Mouse (Mus musculus) lung, postnatal 0 days (tissue): Measurements from ENCODE around the gene Nek6. TPM values are rescaled to one million over a fixed set of nuclear protein-coding genes. Genes with fewer than 3 reads are reported as not detected.
A peak's percentile ranks its signal among the peaks of the same experiment; 100 is the strongest.

Experiments
- ATAC-seq: fragments of 200-750 bp; cut with Nextera tagmentation; 2 replicates; pipeline ENCODE4 v1.8.0; 2017; ENCODE audit warnings: moderate library complexity
- DNase-seq: peaks from one replicate; pipeline ENCODE4 v3.0.0-alpha.2; 2016; ENCODE audit warnings: low spot score
- H3K27ac ChIP-seq: fragments of 300-500 bp; sonication (generic); 2 replicates; pipeline ENCODE4 v1.5.1; 2014; ENCODE audit warnings: antibody characterized with exemption, mild to moderate bottlenecking, low read length, mixed read lengths
- H3K27me3 ChIP-seq: fragments of 300-500 bp; sonication (generic); replicated peaks from 2 replicates; pipeline ENCODE4 v1.6.1; 2014; ENCODE audit warnings: low read length, mixed read lengths; ENCODE audit not compliant: insufficient read depth
- H3K36me3 ChIP-seq: fragments of 300-500 bp; sonication (generic); 2 replicates; pipeline ENCODE4 v1.6.1; 2014; ENCODE audit warnings: low read length, mixed read lengths; ENCODE audit not compliant: insufficient read depth
- H3K4me1 ChIP-seq: fragments of 300-500 bp; sonication (generic); 2 replicates; pipeline ENCODE4 v1.6.1; 2014; ENCODE audit warnings: antibody characterized with exemption, low read depth, low read length, mixed read lengths; ENCODE audit not compliant: insufficient read depth
- H3K4me2 ChIP-seq: fragments of 300-500 bp; sonication (generic); replicated peaks from 2 replicates; pipeline ENCODE4 v1.6.1; 2014; ENCODE audit warnings: low read depth, mild to moderate bottlenecking, low read length, moderate library complexity, mixed read lengths
- H3K4me3 ChIP-seq: fragments of 300-500 bp; sonication (generic); 2 replicates; pipeline ENCODE4 v1.5.1; 2014; ENCODE audit warnings: low read depth, low read length
- H3K9ac ChIP-seq: fragments of 300-500 bp; sonication (generic); replicated peaks from 2 replicates; pipeline ENCODE4 v1.6.1; 2014; ENCODE audit warnings: low read depth, mild to moderate bottlenecking
- H3K9me3 ChIP-seq: fragments of 300-500 bp; sonication (generic); 2 replicates; pipeline ENCODE4 v1.6.1; 2016; ENCODE audit warnings: low read length, mixed read lengths
- CTCF ChIP-seq: IDR thresholded peaks from 2 replicates; pipeline ENCODE4 v1.5.1; 2016; ENCODE audit warnings: antibody characterized with exemption, mild to moderate bottlenecking
- EP300 ChIP-seq: IDR thresholded peaks from 2 replicates; pipeline ENCODE4 v1.6.1; 2016; ENCODE audit warnings: antibody characterized with exemption, mild to moderate bottlenecking, control low read depth
- WGBS: fragments of 180-500 bp; shearing (Covaris S2); extraction: QIAGEN DNeasy Blood & Tissue Kit; methylation state at CpG from one replicate; pipeline ENCODE4 v1.1.7; 2014; 5-methylcytosine and 5-hydroxymethylcytosine counted together
- polyA plus RNA-seq: library from polyadenylated mRNA; unstranded; fragments of >200 nt; fragmentation: Nextera tagmentation; extraction: Ambion mirVana; gene quantifications from 2 replicates; pipeline ENCODE4 v1.2.1, GENCODE M21; 2015

Nek6 gene
- polyA plus RNA-seq, 1 experiment from 2014 or later: 57.8 TPM

DNA sequence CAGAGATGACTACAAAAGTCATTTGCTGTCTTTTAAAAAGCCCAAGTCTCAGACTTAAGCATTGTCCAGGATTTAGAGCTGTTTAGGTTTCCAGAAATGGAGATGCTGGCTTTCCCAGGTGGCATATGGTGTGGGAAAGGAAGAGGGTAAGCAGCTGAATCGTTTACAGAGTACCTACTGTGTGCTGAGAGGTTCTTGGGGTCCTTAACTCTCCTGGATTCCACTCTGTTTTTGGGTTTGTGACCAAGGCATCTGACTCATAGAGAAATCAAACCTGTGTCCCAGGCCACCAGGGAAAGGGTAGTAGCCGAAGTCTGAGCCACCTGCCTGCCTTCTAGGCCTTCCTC is 1.7 kb downstream of the Nek6 start:
- peak overlapping the region; percentile 79 for H3K4me2 ChIP-seq
- WGBS: 32% methylated on average over 2 of the region's 2 CpGs
- DNase-seq: no peak
- ATAC-seq: no peak
- 0 out of 2 replicates have a peak overlapping the region, but pooled peaks have one; percentile 6 for H3K4me3 ChIP-seq
- peak overlapping the region; percentile 9; the same call in 1 of the 2 replicates for H3K9ac ChIP-seq
- H3K27ac ChIP-seq: peak overlapping the region; percentile 92
- H3K27me3 ChIP-seq: no peaks in the 10 kb centered on the region
- no peaks in the 10 kb centered on the region for H3K9me3 ChIP-seq
- H3K4me1 ChIP-seq: peaks cover 23% of the 10 kb centered on the region
- TF ChIP-seq EP300: no peak
- TF ChIP-seq CTCF: no peak
- H3K36me3 ChIP-seq: no peaks in the 10 kb centered on the region

DNA sequence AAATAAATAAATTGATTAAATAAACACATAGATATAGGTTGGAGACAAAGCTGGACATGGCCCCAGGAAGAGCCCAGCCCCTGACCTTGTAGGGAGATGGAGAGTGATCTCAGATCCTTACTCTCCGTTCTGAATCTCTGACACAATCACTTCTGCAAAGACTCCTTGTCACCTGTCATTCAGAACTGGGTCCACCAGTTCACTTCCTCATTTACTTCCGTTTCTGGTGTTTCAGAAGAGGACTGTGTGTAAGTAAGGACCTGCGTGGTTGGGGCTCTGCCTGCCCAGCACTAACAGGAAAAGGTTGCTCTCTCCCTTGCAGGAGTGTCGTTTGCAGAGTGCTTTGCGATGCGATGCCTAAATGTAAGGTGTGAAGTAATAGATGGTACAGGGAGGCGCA is 3.0 kb downstream of the Nek6 start:
- DNase-seq (peak; percentile 86), ATAC-seq (peak; percentile 21; the same call in 1 of the 2 replicates)
- 23% methylated on average over 7 of the region's 7 CpGs for WGBS
- TF ChIP-seq CTCF: no peak
- TF ChIP-seq EP300: peak; percentile 42; the same call in 1 of the 2 replicates
- no peaks in the 10 kb centered on the region for H3K9me3 ChIP-seq
- no peaks in the 10 kb centered on the region for H3K27me3 ChIP-seq
- H3K4me2 ChIP-seq: no peak overlapping the region
- H3K4me1 ChIP-seq: peaks cover 30% of the 10 kb centered on the region
- H3K27ac ChIP-seq: peak overlapping the region; percentile 92; the same call in 1 of the 2 replicates
- H3K36me3 ChIP-seq: no peaks in the 10 kb centered on the region
- no peak overlapping the region for H3K9ac ChIP-seq
- H3K4me3 ChIP-seq: no peak overlapping the region

DNA sequence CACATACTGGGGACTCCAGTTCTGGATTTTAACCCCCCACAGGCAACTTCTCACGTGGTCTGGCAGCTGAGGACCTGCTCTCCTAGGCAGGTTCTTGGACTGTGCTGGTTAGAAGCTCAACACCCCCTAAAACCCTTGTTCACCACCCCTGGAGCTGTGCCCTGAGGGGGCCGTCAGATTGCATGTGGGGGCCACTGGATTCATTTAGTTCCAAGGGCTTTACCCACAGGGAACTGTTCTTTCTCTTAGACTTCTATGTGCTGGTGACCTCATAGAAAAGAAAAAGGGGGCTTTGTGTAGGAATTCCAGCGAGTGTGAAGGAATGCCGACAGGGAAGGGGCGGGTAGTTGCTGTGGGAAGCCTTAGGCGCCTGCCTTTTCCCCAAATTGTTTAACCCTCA is 4.0 kb downstream of the Nek6 start:
- ATAC-seq: no peak
- Histone ChIP-seq H3K27me3 (no peaks in the 10 kb centered on the region), H3K4me1 (peaks cover 39% of the 10 kb centered on the region), H3K9me3 (no peaks in the 10 kb centered on the region), H3K27ac (peak overlapping the region; percentile 62), H3K4me3 (no peak overlapping the region), H3K9ac (no peak overlapping the region), H3K36me3 (no peaks in the 10 kb centered on the region), H3K4me2 (no peak overlapping the region)
- TF ChIP-seq EP300 (no peak), CTCF (no peak)
- no peak for DNase-seq
- WGBS: 39% methylated on average over 6 of the region's 6 CpGs

DNA sequence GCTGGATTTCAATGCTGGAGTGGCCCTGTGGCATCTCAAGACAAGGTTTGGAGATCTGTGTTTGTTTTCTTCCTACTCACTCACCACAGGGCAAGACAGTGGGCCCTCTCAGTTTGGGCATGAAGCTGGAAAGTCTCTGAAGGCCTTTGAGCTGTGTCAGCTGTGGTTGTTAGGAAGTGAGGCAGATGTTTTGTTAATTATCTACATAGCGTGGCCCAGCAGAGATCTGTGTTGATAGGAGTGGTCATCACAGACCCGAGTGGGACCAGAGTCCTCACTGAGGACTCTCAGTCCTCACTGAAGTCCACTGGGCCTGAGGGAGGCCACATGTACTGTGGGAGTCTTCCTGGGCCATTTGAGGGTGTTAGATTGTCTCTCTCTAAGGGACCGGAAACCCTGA is 5.0 kb downstream of the Nek6 start:
- H3K9me3 ChIP-seq: no peaks in the 10 kb centered on the region
- H3K9ac ChIP-seq: no peak overlapping the region
- no peak for ATAC-seq
- no peaks in the 10 kb centered on the region for H3K36me3 ChIP-seq
- TF ChIP-seq CTCF (no peak), EP300 (no peak)
- WGBS: 39% methylated on average over 3 of the region's 3 CpGs
- peaks cover 41% of the 10 kb centered on the region for H3K4me1 ChIP-seq
- peak overlapping the region; percentile 59 for H3K27ac ChIP-seq
- DNase-seq: no peak
- H3K4me3 ChIP-seq: no peak overlapping the region
- H3K4me2 ChIP-seq: no peak overlapping the region
- H3K27me3 ChIP-seq: no peaks in the 10 kb centered on the region

DNA sequence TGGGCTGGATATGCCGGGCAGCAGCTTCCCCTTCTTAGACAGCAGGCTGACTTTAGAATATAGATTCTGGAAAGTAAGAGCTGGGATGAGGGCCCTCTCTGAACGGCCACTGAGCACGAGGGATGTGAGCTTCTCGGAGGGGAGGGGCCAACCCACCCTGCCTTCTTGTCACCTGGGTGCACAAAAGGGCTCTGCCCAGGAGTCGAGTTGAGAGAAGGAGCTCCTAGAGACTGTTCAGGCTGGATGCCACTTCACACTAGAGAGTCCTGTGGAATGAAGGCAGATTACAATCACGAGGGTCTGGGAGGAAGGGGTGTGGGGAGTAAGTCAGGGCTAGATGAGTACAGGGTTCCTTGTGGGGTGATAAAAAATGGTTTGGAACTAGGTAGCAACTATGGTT is 5.6 kb downstream of the Nek6 start:
- Histone ChIP-seq H3K4me1 (peaks cover 41% of the 10 kb centered on the region), H3K27ac (peak overlapping the region; percentile 59), H3K4me3 (no peak overlapping the region), H3K9ac (no peak overlapping the region), H3K27me3 (no peaks in the 10 kb centered on the region), H3K4me2 (no peak overlapping the region), H3K36me3 (no peaks in the 10 kb centered on the region), H3K9me3 (no peaks in the 10 kb centered on the region)
- TF ChIP-seq CTCF (no peak), EP300 (peak; percentile 64)
- peak; percentile 71 for DNase-seq
- 48% methylated on average over 6 of the region's 6 CpGs for WGBS
- peak; percentile 70 for ATAC-seq

DNA sequence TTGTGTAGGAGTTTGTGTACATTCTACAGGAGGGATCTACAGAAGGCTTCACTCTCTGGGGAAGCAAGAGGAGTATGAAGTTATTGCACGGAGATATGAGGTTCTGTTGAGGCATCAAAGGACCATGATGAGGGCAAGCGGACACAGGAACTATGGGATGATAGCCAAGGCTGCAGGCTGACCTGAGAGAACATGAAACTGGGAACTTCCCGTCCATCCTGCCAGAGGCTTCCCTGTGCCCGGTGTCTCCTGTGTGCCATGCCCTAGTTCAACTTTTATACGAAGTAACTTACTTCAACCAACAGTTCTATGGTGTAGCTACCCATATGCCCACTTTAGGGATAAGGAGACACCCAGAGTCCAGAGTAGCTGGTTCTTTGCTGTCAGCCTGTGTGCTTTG is 7.3 kb downstream of the Nek6 start:
- no peak overlapping the region for H3K27ac ChIP-seq
- no peaks in the 10 kb centered on the region for H3K27me3 ChIP-seq
- no peaks in the 10 kb centered on the region for H3K36me3 ChIP-seq
- DNase-seq: no peak
- H3K4me1 ChIP-seq: peaks cover 35% of the 10 kb centered on the region
- TF ChIP-seq CTCF (no peak), EP300 (no peak)
- WGBS: 79% methylated on average over 5 of the region's 5 CpGs
- H3K9ac ChIP-seq: no peak overlapping the region
- H3K4me3 ChIP-seq: no peak overlapping the region
- no peak overlapping the region for H3K4me2 ChIP-seq
- ATAC-seq: no peak
- H3K9me3 ChIP-seq: no peaks in the 10 kb centered on the region

DNA sequence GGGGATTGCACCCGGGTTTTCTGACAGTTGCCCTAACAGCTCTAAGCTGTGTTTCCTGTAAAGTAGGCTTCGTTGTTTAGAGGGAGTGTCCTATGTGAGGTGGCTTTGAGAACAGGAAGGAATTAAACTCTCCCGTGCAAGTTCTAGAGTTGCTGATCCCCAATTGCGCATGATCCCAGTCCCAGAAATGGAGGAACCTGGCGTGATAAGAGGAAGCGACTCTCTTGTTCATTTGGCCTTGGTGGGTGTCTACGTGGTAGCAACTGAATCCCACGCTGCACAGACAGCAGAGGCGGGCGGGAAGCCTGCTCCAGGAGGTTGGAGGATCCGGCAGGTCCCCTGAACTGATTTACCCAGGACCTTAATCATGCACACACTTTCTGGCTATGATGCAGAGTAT is 8.5 kb downstream of the Nek6 start:
- peaks cover 36% of the 10 kb centered on the region for H3K4me1 ChIP-seq
- H3K9ac ChIP-seq: no peak overlapping the region
- no peak for ATAC-seq

More for the DNA sequence above, 8.5 kb downstream of the Nek6 start:
- no peaks in the 10 kb centered on the region for H3K27me3 ChIP-seq
- no peak for TF ChIP-seq EP300
- TF ChIP-seq CTCF: no peak
- 54% methylated on average over 11 of the region's 11 CpGs for WGBS
- H3K36me3 ChIP-seq: no peaks in the 10 kb centered on the region
- H3K4me2 ChIP-seq: no peak overlapping the region
- no peak overlapping the region for H3K4me3 ChIP-seq
- no peak overlapping the region for H3K27ac ChIP-seq
- DNase-seq: peak; percentile 31
- H3K9me3 ChIP-seq: no peaks in the 10 kb centered on the region
